Mouse (Mus musculus) kidney, adult 8-10 months (tissue): Measurements from ENCODE around the gene Hcfc1.

Source experiments
- DNase-seq, 2 experiments: peaks; one replicate each; pipeline ENCODE4 v3.0.0; 2022

The Hcfc1 gene

DNA sequence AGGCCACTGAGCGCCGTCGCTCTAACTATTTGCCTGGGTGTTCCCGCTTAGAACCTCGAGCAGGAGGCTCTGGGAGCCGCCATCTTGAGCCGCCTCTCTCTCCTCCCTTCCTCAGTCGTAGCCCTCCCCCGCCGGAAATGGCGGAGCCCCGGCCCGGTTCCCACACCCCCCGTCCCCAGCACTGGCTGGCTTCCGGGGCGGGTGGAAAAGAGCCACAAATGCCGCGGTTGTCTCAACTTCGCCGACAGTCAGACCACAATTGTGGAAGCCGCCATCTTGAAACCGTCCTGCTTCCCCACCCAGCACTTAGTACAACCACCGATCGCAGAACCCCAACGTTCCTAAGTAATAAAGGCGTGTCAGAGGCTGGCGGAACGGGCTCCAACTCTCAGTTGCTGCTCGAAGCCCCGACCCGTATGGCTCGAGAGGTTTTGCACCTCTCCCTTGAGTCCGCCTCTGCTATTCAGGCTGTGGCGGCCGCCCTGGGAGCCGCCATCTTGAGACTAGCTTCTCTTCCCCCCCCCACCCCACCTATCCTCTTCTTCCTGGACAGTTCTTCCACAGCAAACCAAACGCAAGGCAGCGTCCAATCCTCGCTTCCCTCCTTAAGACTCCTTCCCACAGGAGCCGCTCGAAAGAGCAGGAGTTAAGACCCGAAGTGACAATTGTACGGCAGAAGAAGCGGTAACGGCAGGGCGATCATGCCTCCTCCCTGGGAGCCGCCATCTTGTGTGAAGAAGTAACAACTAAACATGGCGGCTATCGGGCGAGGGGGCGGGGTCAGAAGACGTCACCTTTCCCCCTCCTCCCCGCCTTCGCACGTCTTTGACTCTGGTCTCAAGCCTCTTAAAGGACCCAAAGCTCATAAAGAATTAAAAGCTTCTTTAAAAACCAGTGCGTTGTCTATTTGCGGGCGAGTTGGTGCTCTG is at the start of gene Hcfc1:
Hcfc1 (minus strand) TSS at position 110 of the 929 bp plus-strand sequence.
- DNase-seq, result peak; percentile 90 to 91

- DNase-seq, result no peak
Observed at GRCm38 (mm10) chrX:74014597-74014996, 48.4 kb upstream of the Hcfc1 start.

DNA sequence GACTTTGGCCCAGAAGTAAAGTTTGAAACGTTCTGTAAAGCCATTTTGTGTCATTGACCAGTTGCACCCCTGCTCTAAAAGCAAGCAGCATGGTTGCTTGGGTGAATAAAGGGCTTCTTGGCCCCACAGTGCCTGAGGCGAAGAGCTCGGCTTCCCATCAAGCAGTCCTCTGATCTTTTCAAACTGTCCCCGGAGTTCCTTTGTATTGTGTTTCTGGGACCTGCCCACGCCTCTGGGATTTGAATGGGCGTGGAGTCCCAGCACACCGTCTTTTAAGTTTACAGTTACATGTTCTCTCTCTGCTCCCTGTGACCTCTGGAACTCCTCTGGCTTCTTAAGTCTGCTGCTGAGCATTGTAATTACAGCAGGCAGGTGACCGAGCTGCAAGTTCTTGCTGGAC is 41.9 kb upstream of the Hcfc1 start:
- no peak for DNase-seq

DNA sequence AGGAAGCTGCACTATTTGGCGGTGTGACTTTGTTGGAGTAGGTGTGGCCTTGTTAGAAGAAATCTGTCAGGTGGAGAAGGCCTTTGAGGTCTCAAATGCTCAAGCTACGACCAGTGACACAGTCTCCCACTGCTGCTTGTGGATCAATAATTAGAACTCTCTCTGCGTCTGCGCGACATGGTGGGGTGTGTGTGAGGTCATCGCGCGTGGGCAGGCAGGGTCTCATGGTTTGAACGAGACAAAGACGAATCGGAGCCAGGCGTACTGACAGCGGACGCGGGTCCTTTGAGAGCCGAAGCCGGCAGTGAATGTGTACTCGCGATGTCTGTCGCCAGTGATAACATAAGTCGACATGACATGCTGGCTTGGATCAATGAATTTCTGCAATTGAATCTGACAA is 40.2 kb upstream of the Hcfc1 start:
- DNase-seq, result no peak

GRCm38 (mm10) chrX:74003644-74004043 is 37.5 kb upstream of the Hcfc1 start:
- DNase-seq, result no peak

- DNase-seq, result no peak
Observed at GRCm38 (mm10) chrX:74001024-74001423, 34.9 kb upstream of the Hcfc1 start.

DNA sequence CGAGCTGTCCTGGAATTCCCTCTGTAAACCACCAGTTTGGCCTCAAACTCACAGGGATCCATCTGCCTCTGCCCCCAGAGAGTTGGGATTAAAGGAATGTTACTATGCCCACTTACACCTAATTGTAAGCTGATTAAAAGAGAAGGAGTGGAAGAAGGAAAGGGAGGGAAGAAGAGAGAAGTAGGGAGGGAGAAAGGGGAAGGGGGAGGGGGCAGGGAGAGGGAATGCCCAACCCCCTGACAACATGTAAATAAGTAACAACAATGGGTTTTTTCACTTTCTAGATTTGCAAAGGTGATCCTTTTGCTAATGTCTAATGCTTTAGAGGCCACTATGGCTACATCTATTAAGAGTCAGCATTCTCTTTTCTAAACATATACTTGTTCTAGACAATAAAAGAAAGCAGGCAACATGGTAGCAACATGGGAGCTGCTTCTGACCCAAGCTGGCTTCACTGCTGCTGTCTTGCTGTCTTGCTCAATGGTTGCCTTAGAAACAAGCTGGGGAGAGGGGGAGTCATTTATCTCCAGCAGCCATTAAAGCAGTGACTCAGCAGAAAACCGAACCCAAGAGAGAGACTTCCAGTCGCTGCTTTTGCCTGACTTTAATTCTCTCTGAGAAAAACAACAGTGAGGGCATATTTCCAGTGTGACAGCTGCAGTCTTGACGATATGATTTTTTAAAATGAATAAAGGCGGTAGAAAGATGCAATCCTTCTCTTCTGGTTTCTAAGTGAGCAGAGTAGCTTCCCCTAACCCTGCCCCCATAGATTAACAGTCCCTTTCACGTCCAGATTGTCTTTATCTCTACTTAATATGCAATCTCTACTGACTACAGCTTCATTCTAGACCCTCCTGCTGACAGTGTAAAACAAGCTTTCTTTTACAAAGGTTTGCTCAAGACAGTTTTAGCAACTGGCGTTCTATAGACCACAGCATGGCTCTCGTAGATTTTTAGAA is 33.0 kb upstream of the Hcfc1 start:
- DNase-seq, result peak in 1 of 2 experiments; percentile 9

DNA sequence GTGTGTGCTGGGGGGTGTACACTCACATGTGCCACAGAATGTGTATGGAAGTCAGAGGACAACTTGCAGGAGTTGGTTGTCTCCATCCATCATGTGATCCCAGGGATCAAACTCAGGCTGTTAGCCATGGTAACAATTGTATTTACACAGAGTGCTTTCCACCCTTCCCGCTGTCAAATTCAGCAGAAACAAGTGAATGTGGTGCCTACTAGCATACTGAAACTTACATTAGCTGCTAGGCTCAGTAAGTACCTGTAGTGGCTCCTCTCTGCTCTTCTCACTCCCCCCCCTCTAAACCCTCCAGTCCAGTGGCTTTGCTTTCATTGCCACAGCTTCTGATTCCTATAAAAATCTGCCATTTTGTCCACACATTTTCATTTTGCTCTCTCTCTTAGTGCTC is 11.6 kb upstream of the Hcfc1 start:
- no peak for DNase-seq

- no peak for DNase-seq
Observed at GRCm38 (mm10) chrX:73976283-73976682, 10.1 kb upstream of the Hcfc1 start.

- no peak for DNase-seq
Observed at GRCm38 (mm10) chrX:73972774-73973173, 6.6 kb upstream of the Hcfc1 start.

DNA sequence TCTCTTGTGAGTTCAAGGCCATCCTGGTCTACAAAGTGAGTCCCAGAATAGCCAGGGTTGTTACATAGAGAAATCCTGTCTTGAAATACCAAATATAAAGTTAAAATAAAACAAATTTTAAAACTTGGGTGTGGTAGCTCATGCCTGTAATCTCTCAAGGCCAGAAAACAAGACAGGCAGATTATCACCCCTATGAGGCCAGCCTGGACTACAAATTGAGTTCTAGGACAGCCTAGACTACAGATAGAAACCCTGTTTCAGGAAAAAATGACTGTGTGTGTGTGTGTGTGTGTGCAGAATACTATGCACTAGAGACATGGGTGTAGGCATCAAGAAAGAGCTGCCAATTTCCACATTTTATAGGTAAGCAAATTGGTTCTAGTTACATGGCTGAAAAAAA is 4.6 kb upstream of the Hcfc1 start:
- DNase-seq, result no peak

GRCm38 (mm10) chrX:73969729-73970128 is 3.6 kb upstream of the Hcfc1 start:
- DNase-seq, result no peak

DNA sequence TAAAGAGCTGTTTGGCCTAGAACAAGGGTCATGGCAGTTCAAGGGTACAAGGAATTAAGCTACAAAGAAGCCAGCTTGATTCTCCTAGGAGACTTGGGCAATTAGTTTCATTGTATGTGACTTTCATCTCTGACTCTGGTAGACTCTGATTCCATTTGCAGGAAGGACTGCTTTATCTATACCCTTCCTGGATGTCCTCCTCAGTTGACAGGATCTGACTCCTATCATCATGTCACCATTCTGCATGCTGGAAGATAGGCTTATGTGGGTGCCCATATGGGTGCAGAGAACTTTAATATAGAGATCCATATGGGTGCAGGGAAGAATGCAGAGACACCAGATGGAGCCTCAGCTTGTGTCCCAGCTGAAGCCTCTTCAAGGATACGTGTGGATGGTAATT is 3.0 kb upstream of the Hcfc1 start:
- DNase-seq, result no peak

DNA sequence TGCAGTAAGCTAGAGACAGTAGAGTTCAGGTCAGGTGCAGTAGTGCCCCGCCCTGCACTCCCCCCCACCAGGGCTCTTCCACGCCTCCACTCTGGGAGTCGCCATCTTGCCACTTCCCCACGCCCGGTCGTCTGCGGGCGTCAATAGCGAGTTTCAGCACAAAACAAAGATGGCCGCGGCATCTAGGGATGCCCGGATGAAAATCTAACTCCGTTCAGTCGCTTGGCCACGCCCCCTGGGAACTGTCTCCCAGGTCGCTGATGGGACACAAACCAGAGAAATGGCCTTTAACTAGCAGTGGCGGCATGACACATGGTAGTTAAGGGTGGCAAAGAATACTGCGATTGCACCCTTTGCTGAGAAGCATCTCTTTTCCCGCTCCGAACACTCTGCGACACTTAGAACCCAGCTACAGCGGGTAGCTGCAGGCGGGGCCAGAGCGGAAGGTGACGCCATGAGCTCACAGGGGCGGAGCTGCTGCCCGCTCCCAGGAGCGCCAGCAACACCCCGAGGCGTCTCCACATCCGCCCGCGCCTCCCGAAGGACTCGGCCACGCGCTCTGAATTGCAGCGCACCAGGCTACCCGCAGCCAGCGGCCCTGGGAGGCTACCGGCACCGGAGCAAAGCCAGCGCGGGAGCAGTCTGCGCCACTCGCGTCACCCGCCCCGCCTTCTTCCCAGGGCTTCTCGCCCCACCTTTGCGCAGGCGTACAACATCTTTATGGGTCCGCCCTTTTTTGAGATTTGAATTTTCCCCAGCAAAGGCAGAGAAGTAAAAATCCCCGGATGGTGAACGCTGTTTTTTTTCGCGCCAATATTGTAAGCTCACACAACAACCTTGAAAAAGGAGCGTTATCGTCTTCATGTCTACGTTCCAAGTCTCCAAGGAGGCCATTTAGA is 1.3 kb upstream of the Hcfc1 start:
- DNase-seq, result peak; percentile 89 to 90

GRCm38 (mm10) chrX:73965307-73965706 is 850 bp downstream of the Hcfc1 start:
- peak; percentile 33 to 44 for DNase-seq

GRCm38 (mm10) chrX:73964363-73964762 is 1.8 kb downstream of the Hcfc1 start:
- DNase-seq, result peak in 1 of 2 experiments; percentile 23

GRCm38 (mm10) chrX:73954988-73955387 is 11.2 kb downstream of the Hcfc1 start:
- no peak for DNase-seq

- DNase-seq, result no peak
Observed at GRCm38 (mm10) chrX:73952603-73953002, 13.6 kb downstream of the Hcfc1 start.

DNA sequence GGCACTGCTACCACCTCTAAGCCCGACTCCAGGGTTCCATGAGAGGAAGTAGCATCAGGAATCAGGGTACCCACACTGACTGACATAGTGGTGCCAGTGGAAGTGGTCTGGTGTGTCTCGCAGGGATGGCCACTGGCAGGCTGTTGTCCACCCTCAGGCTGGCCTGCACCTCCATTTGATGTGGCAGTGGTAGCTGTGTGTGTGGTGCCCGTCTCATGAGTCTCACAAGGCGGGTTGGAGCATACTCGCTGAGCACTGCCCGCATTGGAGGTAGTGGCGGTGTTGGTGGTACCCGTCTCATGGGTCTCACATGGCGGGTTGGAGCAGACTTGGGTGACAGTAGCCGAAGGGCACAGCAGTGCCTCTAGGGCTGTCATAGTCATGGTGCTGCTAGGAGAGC is 16.8 kb downstream of the Hcfc1 start:
- no peak for DNase-seq

DNA sequence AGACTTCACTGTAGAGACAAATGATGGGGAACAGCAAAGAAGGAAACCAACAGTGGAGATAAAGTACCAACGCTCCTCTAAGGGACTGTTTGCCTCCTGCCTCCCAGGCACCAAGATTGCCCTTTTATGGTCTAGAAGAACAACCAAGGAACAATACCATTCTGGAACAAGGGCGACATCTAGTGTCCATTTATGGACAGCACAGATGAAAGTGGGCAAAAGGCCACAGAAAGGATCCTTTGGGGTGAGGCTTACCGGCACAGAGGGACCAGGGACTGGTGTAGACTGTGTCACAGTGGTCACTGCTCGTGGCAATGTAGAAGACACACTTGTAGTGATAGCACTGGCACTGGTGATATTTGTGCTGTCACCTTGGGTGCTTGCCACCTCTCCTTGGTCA is 17.5 kb downstream of the Hcfc1 start:
- peak; percentile 57 to 60 for DNase-seq

GRCm38 (mm10) chrX:73946896-73947295 is 19.3 kb downstream of the Hcfc1 start:
- no peak for DNase-seq

DNA sequence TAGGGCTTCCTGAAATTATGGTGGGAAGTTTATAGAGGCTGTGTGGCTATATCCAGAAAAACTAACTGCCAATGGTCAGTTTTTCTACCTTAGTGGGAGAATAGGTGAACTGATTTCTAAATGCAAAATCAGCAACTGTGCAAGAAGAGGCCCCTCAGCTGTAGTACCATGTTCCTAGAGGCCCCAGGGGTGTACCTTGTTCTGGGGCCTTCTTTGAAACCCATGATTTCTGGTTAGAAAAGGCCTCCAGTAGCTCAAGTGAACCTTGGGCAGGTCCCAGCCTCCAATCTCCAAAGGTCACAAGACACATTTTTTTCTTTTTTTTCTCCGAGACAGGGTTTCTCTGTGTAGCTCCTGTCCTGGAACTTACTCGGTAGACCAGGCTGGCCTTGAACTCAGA is 23.9 kb downstream of the Hcfc1 start:
- DNase-seq, result no peak
